Mouse (Mus musculus) mesoderm, embryonic 11.5 days (tissue): ENCODE data around the gene Krt76.

Source experiments
- DNase-seq: peaks from one replicate; pipeline ENCODE4 v3.0.0-alpha.2; 2012; ENCODE audit warnings: low read depth, low spot score

Gene Krt76

DNA sequence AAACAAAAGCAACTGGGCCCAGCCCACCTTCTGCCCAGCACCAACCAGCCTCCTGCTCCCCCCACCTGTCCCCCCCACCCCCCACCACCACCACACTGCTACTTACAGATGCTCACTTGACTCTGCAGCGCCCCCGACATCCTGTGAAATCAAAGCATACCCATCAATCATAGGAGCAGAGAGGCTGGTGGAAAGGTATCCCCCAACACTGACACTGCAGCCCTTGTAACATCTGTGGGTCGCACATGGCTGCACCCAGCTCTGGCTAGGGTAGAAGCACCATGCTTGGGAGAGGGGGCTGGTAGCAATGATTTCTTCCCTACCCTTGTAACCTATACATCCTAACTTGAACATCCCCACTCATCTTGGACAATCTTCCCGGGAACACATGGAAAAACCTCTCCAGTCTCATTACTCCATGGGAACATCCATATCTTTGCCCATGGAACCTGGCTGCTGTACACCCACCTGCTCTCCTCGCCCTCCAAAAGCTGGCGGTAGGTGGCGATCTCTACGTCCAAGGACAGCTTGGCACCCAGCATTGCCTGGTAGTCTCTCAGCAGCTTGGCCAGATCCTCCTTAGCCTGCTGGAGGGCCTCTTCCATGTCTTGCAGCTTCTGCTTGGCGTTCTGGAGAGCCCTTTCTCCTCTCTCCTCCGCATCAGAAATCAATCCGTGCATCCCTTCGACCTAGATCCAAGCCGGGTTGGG, 32.1 kb downstream of the Krt76 start:
- DNase-seq = no peak

DNA sequence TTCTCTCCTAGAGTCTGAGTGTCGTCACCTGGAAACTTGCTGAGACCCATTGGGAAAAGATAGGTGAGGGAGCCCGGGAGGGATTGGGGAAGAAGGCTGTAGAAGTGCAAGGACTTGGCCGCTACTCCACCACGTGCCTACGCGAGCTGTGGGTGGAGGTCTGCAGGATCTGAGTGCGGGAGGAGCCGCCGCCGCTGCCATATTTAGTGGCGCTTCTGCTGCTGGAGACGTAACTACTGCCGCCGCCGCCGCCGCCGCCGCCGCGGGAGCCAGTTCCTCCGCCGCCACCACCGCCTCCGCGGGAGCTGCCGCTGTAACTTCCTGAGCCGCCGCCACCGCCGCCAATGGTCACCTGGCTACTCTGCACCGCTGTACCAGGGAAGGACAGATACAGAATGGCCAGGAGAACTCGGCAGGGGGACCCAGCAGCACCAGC, 33.0 kb downstream of the Krt76 start:
- DNase-seq = no peak

- DNase-seq = no peak
Observed at GRCm38 (mm10) chr15:101858673-101859425, 33.9 kb downstream of the Krt76 start.

DNA sequence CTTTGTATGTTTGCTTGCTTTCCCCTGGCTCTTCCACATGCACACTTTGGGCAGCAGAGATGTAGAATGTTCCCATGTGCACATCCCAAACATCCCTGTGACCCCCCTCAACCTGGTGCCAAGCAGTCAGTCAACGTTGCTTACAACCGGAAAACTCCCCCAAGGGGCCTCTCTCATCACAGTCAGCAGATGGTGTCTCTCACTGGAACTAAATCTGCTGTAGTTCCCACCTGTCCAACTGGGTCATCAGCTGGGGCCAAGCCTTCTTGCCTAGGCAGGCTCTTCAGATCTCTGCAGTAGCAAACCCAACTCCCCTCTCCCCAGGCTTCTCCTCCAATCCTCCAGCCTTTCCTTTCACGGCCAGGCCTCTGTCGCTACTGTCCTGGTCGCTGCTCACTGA, 36.0 kb downstream of the Krt76 start:
- DNase-seq = no peak

DNA sequence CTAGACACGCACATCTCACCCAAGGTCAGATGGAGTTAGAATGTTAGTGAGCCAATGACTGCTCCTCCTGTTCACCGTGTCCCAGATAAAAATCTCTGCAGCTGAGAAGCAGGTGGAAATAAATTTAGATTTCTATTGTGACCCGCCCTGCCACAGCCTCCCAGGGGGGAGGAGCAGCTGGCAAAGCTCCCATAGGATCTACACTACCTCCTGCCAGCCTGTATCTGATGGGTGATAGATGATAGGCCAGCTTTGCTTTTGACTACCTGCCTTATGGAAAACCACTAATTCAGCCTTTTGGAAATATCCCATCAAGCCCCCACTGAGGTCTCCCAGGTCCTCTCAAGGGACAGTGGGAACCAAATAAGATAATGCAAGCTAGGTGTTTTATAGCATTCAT, 37.0 kb downstream of the Krt76 start:
- no peak for DNase-seq

GRCm38 (mm10) chr15:101854294-101854693, 38.4 kb downstream of the Krt76 start:
- no peak for DNase-seq

DNA sequence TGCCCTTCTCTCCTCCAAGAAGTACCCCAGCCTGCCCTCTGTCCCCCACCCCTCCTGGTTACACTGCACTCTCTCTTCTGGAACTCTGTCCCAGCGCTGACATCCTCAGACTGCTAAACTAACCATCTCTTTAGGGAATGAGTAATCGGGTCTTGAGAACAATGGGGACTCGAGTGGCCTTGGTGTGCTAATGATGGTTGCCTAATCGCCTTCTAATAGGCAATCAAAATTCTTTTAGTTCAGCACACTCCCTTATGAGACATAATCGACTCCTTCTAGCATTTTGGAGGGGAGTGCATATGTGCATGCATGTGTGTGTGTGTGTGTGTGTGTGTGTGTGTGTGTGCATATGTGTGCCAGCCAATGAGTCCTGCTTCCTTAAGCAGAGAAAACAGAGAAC, 40.1 kb downstream of the Krt76 start:
- DNase-seq = no peak

DNA sequence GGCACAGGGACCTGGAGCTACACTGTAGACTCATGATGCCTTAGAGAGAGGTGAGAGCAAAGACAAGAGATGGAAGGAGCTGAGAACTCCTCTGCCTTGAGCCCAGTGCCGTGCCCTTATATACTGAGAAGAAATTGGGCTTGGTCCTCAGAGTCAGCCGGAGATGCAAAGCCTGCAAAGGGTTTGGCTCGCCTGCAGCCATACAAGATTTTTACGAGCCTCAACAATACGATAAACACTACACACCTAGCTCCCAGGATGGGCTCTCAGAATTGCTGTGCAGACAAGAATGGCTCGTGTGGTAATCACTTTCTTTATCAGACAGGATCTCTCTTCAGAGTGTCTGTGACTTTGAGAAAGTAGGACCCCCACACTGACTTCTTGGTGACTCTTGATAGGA, 42.0 kb downstream of the Krt76 start, which contains the start of gene Krt1:
Gene Krt1 (minus strand): TSS at position 101 of the 400 bp plus-strand sequence.
- DNase-seq = no peak

GRCm38 (mm10) chr15:101845971-101846403, 46.7 kb downstream of the Krt76 start:
- peak; percentile 20 for DNase-seq

- no peak for DNase-seq
Observed at GRCm38 (mm10) chr15:101843192-101843591, 49.5 kb downstream of the Krt76 start.

- DNase-seq = no peak
Observed at GRCm38 (mm10) chr15:101834784-101835328, 57.9 kb downstream of the Krt76 start.
